Mouse (Mus musculus) induced T-regulatory cell, adult 2 months (primary cell): ENCODE measurements at regions not wholly inside any gene's neighbourhood (a gene's known extent, or its start where the extent isn't known, plus 50 kb on each side); places are given as distances from the start of the nearest gene placed in this dataset.
A peak's percentile ranks its signal among the peaks of the same experiment; 100 is the strongest.

ENCODE experiments used
- DNase-seq: peaks from one replicate; pipeline ENCODE4 v3.0.0-alpha.2; 2012; ENCODE audit warnings: low read depth

GRCm38 (mm10) chrX:147616374-147616773 lies 62.5 kb upstream of the Lrch2 start:
- no peak for DNase-seq

DNA sequence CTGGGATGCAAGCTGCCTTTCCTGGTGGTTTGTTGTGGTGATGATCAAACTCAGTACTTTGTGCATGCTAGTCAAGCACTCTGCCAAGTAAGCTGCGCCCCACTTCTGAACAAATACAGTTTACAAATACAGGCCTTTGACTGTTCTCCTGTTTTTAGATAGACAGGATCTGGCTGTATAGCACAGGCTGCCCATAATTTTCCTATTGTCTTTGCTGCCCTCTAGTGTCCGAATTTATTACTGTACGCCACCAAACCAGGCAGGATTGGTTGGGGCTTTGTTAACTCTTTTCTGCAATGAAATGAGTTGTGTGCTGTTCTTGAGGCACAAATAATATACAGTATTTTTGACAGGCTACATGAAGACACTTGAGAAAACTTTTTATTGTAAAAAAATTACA lies 54.8 kb upstream of the Lrch2 start:
- peak; percentile 1 for DNase-seq
